Mouse (Mus musculus) testis, adult 2 months (tissue): ENCODE results near the gene Lrrk1.

ENCODE experiments used
- CTCF ChIP-seq: fragments of 200-500 bp; IDR thresholded peaks from 2 replicates; pipeline ENCODE4 v1.5.1; 2012; ENCODE audit warnings: low read depth, mild to moderate bottlenecking, inconsistent platforms, low read length, moderate library complexity; ENCODE audit not compliant: control insufficient read depth, insufficient read depth, insufficient replicate concordance
- POLR2A ChIP-seq: fragments of 200-500 bp; IDR thresholded peaks from 2 replicates; pipeline ENCODE4 v1.6.1; 2012; ENCODE audit warnings: low read depth, mild to moderate bottlenecking, inconsistent platforms, low read length, moderate library complexity; ENCODE audit not compliant: control insufficient read depth

DNA sequence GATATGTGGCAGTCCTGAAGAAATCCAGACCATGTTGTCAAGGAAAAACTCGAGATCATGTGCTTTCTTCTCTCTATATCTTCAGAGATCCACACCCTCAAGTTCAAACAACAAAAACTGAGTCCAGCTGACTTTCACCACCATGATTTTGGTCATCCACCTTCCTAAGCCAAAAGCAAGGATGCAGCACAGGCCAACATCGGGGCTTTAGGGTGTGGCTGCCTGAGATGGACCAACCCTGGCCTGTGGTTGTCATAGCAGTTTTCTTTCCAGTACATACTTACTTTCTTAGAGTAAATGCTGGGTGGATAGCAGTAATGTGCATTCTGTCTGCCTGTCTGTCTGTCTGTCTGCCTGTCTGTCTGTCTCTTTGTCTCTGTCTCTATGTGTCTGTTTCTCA lies 22.7 kb downstream of the Lrrk1 start:
- TF ChIP-seq POLR2A: no peak
- TF ChIP-seq CTCF: no peak
